Mouse (Mus musculus): ENCODE results near the gene Klhl5. TPM values are rescaled to one million over a fixed set of nuclear protein-coding genes. Genes with fewer than 3 reads are reported as not detected.
"Not testable (repeated sequence)": the region's sequence is repeated elsewhere in the genome, so short reads cannot be mapped to it uniquely, and the experiment has no call there.

Gene Klhl5
- polyA plus RNA-seq, 1 experiment from 2014 or later, result 13.2 TPM

DNA sequence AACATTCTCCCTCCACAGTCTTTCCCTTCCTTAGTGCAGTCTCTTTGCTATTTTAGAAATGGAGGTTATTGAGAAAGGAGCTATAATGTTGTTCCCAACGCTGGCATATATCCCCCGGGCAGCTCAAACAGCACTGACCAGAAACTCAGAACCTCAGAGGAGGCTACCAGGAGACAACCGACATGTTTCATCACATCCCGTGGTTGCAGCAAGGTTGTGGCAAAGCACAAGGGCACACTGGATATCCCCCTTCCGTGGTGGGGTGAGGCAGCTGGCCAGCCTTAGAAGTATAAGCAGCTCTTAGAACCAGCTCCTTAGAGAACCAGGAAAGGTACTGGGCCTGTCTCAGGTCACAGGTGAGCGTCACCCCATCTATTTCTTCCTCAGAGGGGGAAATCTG, 5.7 kb upstream of the Klhl5 start:
- no peaks in the 10 kb centered on the region for H3K4me1 ChIP-seq (replicated peaks)
- H3K27ac ChIP-seq, result no peak overlapping the region
- no peak overlapping the region for H3K9ac ChIP-seq
- WGBS, result 85% methylated on average over 6 of the region's 6 CpGs
- H3K27me3 ChIP-seq (replicated peaks), result no peaks in the 10 kb centered on the region
- H3K4me2 ChIP-seq (replicated peaks), result no peak overlapping the region
- H3K4me3 ChIP-seq (replicated peaks), result no peak overlapping the region
- no peaks in the 10 kb centered on the region for H3K9me3 ChIP-seq
- ATAC-seq, result no peak
- H3K36me3 ChIP-seq, result no peaks in the 10 kb centered on the region

DNA sequence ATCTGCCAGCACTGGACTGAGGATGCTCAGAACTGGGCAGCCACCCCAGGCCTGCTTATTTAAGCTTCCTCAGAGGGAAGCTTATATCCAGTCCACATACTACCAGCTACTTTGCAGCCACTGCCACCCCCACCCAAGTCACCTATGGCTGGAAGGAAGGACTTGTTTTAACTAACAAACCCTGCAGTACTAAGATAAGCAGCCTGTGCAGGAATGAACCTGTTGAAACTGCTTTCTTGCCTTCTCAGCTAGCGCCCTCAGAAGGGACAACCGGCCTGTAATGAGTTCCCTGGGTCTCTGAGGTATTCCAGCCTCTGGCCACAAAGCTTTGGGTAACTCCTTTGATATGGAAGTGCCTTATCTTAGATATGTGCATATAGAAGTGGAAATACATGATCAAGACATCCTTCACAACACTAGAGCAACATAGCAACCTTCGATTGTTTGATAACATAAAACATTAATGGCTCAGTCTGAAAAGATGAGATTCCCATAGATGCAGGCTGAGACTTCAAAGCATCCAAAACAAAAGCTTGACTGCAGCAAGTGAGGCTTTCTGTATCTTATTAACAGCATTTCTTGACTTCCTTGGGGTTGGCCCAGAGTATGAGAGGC, 5.2 kb upstream of the Klhl5 start:
- no peaks in the 10 kb centered on the region for H3K27me3 ChIP-seq (replicated peaks)
- H3K27ac ChIP-seq, result no peak overlapping the region
- no peak overlapping the region for H3K4me2 ChIP-seq (replicated peaks)
- H3K4me1 ChIP-seq (replicated peaks), result no peaks in the 10 kb centered on the region
- H3K9ac ChIP-seq, result no peak overlapping the region
- WGBS, result 84% methylated on average over 3 of the region's 3 CpGs
- no peaks in the 10 kb centered on the region for H3K36me3 ChIP-seq
- no peak for ATAC-seq
- H3K9me3 ChIP-seq, result no peaks in the 10 kb centered on the region
- no peak overlapping the region for H3K4me3 ChIP-seq (replicated peaks)

DNA sequence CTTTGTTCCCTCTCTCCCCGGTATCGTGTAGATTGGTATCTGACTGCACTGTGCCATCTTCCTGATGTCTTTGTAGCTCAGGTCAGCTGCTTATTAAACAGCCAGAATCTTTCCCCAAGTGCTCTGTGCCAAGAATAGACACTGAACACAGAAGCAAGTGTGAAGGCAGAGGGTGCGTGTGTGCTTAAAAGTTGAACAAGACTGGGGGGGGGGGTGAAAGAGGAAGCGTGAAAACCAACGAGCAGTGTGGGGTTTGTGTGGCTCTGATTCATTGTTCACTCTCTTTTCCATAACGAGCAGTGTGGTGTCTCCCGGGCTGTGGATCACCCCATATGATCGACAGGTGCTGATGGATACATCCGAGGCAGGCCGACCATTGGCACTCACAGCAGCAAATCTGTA, 4.7 kb upstream of the Klhl5 start:
- Histone ChIP-seq H3K4me1 (replicated peaks) (no peaks in the 10 kb centered on the region), H3K27ac (no peak overlapping the region), H3K4me3 (replicated peaks) (no peak overlapping the region), H3K9ac (no peak overlapping the region), H3K9me3 (no peaks in the 10 kb centered on the region), H3K4me2 (replicated peaks) (no peak overlapping the region), H3K36me3 (no peaks in the 10 kb centered on the region), H3K27me3 (replicated peaks) (no peaks in the 10 kb centered on the region)
- no peak for ATAC-seq
- WGBS, result 61% methylated on average over 10 of the region's 10 CpGs

DNA sequence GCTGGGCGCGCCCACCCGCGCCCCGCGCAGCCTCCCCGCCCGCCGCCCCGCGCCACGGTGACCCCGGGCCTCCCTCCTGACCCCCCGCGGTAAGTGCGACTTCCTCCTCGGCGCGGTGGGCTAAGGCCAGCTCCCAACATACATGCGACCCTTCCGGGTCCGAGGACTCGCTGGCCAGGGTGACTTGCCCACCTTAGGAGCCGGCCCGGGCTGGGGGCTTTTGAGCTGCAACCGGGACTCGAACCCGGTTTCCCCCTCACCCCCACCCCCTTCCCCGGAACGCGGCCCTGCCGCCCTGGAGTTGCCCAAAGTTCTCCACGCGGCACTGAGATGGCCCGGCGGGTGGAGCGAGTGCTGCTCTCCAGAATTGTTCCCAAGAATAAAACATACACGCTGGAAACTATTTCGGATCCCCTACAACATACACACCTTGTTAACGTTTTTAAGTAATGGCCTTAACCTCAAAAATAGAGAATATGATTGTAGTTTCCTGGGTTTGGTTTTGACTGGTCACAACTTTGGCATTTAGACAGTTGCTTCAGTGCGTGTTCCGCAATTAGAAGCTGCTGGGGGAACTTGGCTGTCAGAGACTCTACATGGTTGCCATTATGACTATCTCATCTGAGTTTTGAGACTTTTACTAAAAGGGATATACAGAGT, 564 bp downstream of the Klhl5 start:
- WGBS, result 2% methylated on average over 42 of the region's 42 CpGs
- Histone ChIP-seq H3K4me2 (replicated peaks) (peak overlapping the region; percentile 75), H3K9ac (peak overlapping the region; percentile 79), H3K27me3 (replicated peaks) (no peaks in the 10 kb centered on the region), H3K27ac (peak overlapping the region; percentile 71), H3K36me3 (no peaks in the 10 kb centered on the region), H3K4me3 (replicated peaks) (peak overlapping the region; percentile 87), H3K4me1 (replicated peaks) (no peaks in the 10 kb centered on the region), H3K9me3 (no peaks in the 10 kb centered on the region)
- peak; percentile 59; the same call in 1 of the 2 replicates for ATAC-seq

DNA sequence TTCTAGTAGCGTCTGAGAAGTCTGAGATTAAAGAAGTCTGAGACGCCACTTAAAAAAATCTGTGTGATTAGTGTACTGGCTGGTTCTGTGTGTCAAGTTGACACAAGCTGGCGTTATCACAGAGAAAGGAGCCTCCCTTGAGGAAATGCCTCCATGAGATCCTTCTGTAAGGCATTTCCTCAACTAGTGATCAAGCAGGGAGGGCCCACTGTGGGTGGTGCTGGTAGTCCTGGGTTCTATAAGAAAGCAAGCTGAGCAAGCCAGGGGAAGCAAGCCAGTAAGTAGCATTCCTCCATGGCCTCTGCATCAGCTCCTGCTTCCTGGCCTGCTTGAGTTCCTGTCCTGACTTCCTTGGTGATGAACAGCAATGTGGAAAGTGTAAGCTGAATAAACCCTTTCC, 4.9 kb downstream of the Klhl5 start:
- 43% methylated on average over 3 of the region's 3 CpGs for WGBS
- H3K27ac ChIP-seq; ATAC-seq; H3K4me3 ChIP-seq (replicated peaks); H3K27me3 ChIP-seq (replicated peaks); H3K4me1 ChIP-seq (replicated peaks); H3K4me2 ChIP-seq (replicated peaks); H3K9me3 ChIP-seq; H3K36me3 ChIP-seq; H3K9ac ChIP-seq: not testable (repeated sequence)

DNA sequence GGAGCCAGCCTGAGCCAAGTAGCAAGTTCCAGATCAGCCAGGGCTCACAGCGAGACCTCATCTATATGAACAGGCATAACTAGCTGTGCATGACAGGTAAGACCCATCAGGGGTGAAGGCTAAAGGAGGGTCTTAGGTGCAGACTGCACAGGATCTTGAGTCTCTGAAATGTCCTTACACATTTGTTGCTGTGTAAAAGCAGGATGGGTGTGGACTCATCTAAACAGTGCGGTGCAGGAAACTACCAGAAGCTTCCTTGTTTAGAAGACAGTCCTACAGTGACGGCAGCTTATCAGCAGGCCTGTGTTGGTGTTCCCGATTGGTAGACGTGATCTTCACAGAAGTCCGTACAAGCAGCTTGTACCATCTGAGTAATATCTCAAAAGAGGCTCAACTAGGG, 6.0 kb downstream of the Klhl5 start:
- no peak overlapping the region for H3K9ac ChIP-seq
- no peaks in the 10 kb centered on the region for H3K36me3 ChIP-seq
- 70% methylated on average over 6 of the region's 6 CpGs for WGBS
- H3K27ac ChIP-seq, result no peak overlapping the region
- no peaks in the 10 kb centered on the region for H3K27me3 ChIP-seq (replicated peaks)
- H3K4me2 ChIP-seq (replicated peaks), result no peak overlapping the region
- no peak for ATAC-seq
- H3K4me1 ChIP-seq (replicated peaks), result no peaks in the 10 kb centered on the region
- no peaks in the 10 kb centered on the region for H3K9me3 ChIP-seq
- H3K4me3 ChIP-seq (replicated peaks), result no peak overlapping the region

DNA sequence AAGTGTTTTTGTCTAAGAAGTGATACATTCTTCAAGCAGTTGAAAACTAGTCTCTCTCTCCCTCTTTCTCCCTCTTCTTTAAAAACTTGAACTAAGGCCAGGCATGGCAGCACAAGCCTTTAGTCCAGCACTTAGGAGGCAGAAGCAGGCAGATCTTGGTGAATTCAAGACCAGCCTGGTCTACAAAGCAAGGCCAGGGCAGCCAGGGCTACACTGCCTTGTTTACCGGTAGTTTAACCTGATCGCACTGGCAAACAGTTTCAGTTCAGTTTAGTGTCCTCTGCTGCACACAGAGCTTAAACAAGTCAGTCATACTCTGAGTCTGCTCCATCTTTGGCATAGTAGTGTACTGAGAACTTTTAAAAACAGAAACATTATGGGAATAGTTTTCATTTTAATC, 9.4 kb downstream of the Klhl5 start:
- no peak for ATAC-seq
- no peaks in the 10 kb centered on the region for H3K4me1 ChIP-seq (replicated peaks)
- WGBS, result 96% methylated on average over 2 of the region's 2 CpGs

DNA sequence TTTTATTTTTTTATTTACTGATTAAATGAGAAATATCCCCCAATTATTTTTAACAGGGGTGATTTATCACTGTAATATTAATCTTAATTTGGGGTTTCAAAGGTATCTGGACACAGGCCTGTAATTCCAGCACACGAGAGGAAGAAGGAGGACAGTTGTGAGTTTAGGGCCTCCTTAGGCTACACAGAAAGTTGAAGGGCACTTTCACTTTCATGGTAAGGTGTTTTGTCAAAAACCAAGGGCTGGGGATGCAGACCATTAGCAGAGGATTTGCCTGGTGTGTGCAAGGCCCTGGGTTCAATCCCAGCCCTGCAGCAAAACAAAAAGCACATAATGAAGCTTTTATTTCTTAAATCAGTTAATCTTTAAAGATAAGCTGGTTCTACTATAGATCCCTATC, 12.2 kb downstream of the Klhl5 start:
- Histone ChIP-seq H3K9me3 (no peaks in the 10 kb centered on the region), H3K4me3 (replicated peaks) (no peak overlapping the region), H3K4me2 (replicated peaks) (no peak overlapping the region), H3K4me1 (replicated peaks) (no peaks in the 10 kb centered on the region), H3K36me3 (no peaks in the 10 kb centered on the region), H3K27me3 (replicated peaks) (no peaks in the 10 kb centered on the region), H3K9ac (no peak overlapping the region), H3K27ac (no peak overlapping the region)
- no peak for ATAC-seq
- 85% methylated on average over 1 of the region's 1 CpGs for WGBS

More for the DNA sequence above, 9.4 kb downstream of the Klhl5 start:
- Histone ChIP-seq H3K4me3 (replicated peaks) (no peak overlapping the region), H3K27me3 (replicated peaks) (no peaks in the 10 kb centered on the region), H3K27ac (no peak overlapping the region), H3K4me2 (replicated peaks) (no peak overlapping the region), H3K9ac (no peak overlapping the region), H3K36me3 (no peaks in the 10 kb centered on the region), H3K9me3 (no peaks in the 10 kb centered on the region)

DNA sequence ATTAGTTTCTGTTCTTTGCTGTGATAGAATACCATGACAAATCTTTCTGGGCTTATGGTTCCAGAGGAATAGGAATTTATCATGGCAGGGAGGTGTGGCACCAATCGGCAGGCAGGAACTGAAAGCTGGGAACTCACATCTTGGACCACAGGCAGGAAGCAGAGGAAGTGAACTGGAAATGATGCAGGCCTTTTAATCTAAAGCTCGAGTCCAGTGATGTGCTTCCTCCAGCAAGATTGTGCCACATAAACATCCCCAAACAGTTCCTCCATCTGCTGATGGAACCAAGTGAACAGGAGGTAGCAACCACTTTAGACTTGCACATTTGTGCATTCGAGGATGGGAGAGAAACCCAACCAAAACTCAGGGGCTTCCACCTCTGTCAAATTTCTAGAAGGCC, 12.6 kb downstream of the Klhl5 start:
- 67% methylated on average over 3 of the region's 3 CpGs for WGBS

DNA sequence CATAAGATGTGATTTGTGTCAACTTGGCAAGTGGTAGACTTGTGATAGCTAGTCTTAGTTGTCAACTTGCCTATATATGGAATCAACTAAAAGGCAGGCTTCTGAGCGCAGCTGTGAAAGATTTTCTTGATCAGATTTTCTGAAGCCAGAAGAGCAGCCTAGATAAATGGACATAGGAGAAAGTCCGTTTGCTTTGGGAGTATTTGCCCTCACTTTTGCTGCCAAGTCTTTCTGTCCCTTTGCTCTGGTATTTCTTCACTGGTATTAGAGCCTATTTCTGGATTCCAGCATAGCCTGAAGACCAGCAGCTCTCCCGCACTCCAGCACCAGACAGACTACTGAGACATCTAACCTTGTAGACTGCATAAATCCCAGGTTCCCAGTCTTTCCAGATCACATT, 15.3 kb downstream of the Klhl5 start:
- H3K4me3 ChIP-seq (replicated peaks), result no peak overlapping the region
- ATAC-seq, result no peak
- WGBS, result 83% methylated on average over 3 of the region's 3 CpGs
- H3K9me3 ChIP-seq, result no peaks in the 10 kb centered on the region
- no peaks in the 10 kb centered on the region for H3K36me3 ChIP-seq
- H3K27ac ChIP-seq, result no peak overlapping the region
- H3K4me2 ChIP-seq (replicated peaks), result no peak overlapping the region
- H3K4me1 ChIP-seq (replicated peaks), result no peaks in the 10 kb centered on the region
- no peak overlapping the region for H3K9ac ChIP-seq
- H3K27me3 ChIP-seq (replicated peaks), result no peaks in the 10 kb centered on the region

More for the DNA sequence above, 12.6 kb downstream of the Klhl5 start:
- no peaks in the 10 kb centered on the region for H3K4me1 ChIP-seq (replicated peaks)
- no peak overlapping the region for H3K4me2 ChIP-seq (replicated peaks)
- H3K4me3 ChIP-seq (replicated peaks), result no peak overlapping the region
- no peak overlapping the region for H3K9ac ChIP-seq
- no peaks in the 10 kb centered on the region for H3K9me3 ChIP-seq
- ATAC-seq, result no peak
- no peak overlapping the region for H3K27ac ChIP-seq
- no peaks in the 10 kb centered on the region for H3K27me3 ChIP-seq (replicated peaks)
- no peaks in the 10 kb centered on the region for H3K36me3 ChIP-seq

DNA sequence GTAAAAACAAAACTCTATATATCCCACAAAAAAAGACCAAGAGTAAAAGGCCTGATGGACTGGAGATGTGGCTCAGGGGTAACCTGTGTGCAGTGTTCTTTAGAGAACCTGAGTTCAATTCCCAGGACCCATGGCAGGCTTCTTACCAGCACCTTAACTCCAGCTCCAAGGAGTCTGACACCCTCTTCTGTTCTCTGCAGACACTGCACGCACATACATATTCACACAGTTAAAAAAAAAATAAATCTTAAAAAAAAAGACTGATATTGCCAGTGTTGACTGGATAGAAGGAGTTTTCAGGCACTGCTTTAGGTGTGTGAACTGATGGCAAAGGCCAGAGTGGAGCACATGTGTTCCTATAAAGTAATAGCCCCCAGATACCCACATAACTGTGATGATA, 18.8 kb downstream of the Klhl5 start:
- no peak overlapping the region for H3K4me3 ChIP-seq (replicated peaks)
- no peak for ATAC-seq
- 0 out of 2 replicates have a peak, but pooled peaks cover under 1% of the 10 kb centered on the region for H3K4me1 ChIP-seq (replicated peaks)
- no peaks in the 10 kb centered on the region for H3K36me3 ChIP-seq
- 97% methylated on average over 1 of the region's 1 CpGs for WGBS
- H3K27ac ChIP-seq, result no peak overlapping the region
- H3K4me2 ChIP-seq (replicated peaks), result no peak overlapping the region
- H3K9ac ChIP-seq, result no peak overlapping the region
- no peaks in the 10 kb centered on the region for H3K27me3 ChIP-seq (replicated peaks)
- no peaks in the 10 kb centered on the region for H3K9me3 ChIP-seq

DNA sequence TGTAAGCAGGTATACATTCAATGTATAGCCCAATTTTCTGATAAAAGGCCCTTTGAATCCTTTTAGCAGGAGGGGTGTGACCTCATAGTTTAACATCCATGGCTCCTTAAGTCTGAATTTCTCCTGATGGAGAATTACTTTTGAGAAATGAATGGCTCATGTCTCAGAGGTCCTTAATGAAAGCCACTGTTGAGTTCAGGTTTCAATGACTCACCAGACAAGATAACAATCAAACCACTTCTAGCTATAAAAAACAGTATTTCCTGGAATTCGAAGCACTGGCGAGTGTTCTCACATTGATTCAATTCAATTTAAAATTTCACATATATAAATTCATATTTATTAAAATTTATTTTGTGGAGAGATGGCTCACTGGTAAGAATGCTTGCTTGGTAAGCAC, 21.1 kb downstream of the Klhl5 start:
- Histone ChIP-seq H3K4me2 (replicated peaks) (no peak overlapping the region), H3K4me1 (replicated peaks) (0 out of 2 replicates have a peak, but pooled peaks cover 2% of the 10 kb centered on the region), H3K9ac (no peak overlapping the region), H3K36me3 (no peaks in the 10 kb centered on the region), H3K27ac (no peak overlapping the region), H3K27me3 (replicated peaks) (no peaks in the 10 kb centered on the region), H3K4me3 (replicated peaks) (no peak overlapping the region), H3K9me3 (no peaks in the 10 kb centered on the region)
- no peak for ATAC-seq
- WGBS, result 66% methylated on average over 2 of the region's 2 CpGs
